Mouse (Mus musculus) kidney, postnatal 0 days (tissue): ENCODE data around the gene Scrt2. TPM values are rescaled to one million over a fixed set of nuclear protein-coding genes. Genes with fewer than 3 reads are reported as not detected.

ENCODE experiments used
- ATAC-seq: fragments of 200-750 bp; cut with Nextera tagmentation; replicated peaks from 2 replicates; pipeline ENCODE4 v1.8.0; 2017; ENCODE audit warnings: low read depth, moderate number of reproducible peaks, moderate TSS enrichment, moderate library complexity; ENCODE audit not compliant: low FRiP score
- DNase-seq: peaks from one replicate; pipeline ENCODE4 v3.0.0-alpha.2; 2016; ENCODE audit warnings: low spot score
- H3K27ac ChIP-seq: fragments of 300-500 bp; sonication (generic); 2 replicates; pipeline ENCODE4 v1.5.1; 2014; ENCODE audit warnings: mild to moderate bottlenecking
- H3K27me3 ChIP-seq: fragments of 300-500 bp; sonication (generic); 2 replicates; pipeline ENCODE4 v1.6.1; 2014; ENCODE audit warnings: low read length, mixed read lengths; ENCODE audit not compliant: insufficient read depth
- H3K36me3 ChIP-seq: fragments of 300-500 bp; sonication (generic); 2 replicates; pipeline ENCODE4 v1.6.1; 2014; ENCODE audit warnings: low read length, mixed read lengths; ENCODE audit not compliant: insufficient read depth
- H3K4me1 ChIP-seq: fragments of 300-500 bp; sonication (generic); replicated peaks from 2 replicates; pipeline ENCODE4 v1.6.1; 2014; ENCODE audit warnings: antibody characterized with exemption, low read length, mixed read lengths; ENCODE audit not compliant: insufficient read depth
- H3K4me2 ChIP-seq: fragments of 300-500 bp; sonication (generic); 2 replicates; pipeline ENCODE4 v1.6.1; 2014; ENCODE audit warnings: mild to moderate bottlenecking, low read length, moderate library complexity, mixed read lengths
- H3K4me3 ChIP-seq: fragments of 300-500 bp; sonication (generic); replicated peaks from 2 replicates; pipeline ENCODE4 v1.5.1; 2014; ENCODE audit warnings: low read depth, low read length
- H3K9ac ChIP-seq: fragments of 300-500 bp; sonication (generic); 2 replicates; pipeline ENCODE4 v1.6.1; 2014; ENCODE audit warnings: low read depth, low read length
- H3K9me3 ChIP-seq: fragments of 300-500 bp; sonication (generic); replicated peaks from 2 replicates; pipeline ENCODE4 v1.6.1; 2016; ENCODE audit warnings: low read length, inconsistent platforms, mixed read lengths
- CTCF ChIP-seq: IDR thresholded peaks from 2 replicates; pipeline ENCODE4 v1.5.1; 2016; ENCODE audit warnings: antibody characterized with exemption, low read depth, mild to moderate bottlenecking, moderate library complexity
- WGBS: fragments of 180-500 bp; shearing (Covaris S2); extraction: QIAGEN DNeasy Blood & Tissue Kit; methylation state at CpG from one replicate; pipeline ENCODE4 v1.1.7; 2014; 5-methylcytosine and 5-hydroxymethylcytosine counted together
- polyA plus RNA-seq: library from polyadenylated mRNA; unstranded; fragments of >200 nt; fragmentation: Nextera tagmentation; extraction: Ambion mirVana; gene quantifications from 2 replicates; pipeline ENCODE4 v1.2.1, GENCODE M21; 2015

The Scrt2 gene
- polyA plus RNA-seq, 1 experiment from 2014 or later, result not detected

- H3K9me3 ChIP-seq, result no peaks in the 10 kb centered on the region
- H3K4me2 ChIP-seq, result peak overlapping the region; percentile 81
- peak overlapping the region; percentile 40 for H3K4me3 ChIP-seq
- no peak overlapping the region for H3K27ac ChIP-seq
- DNase-seq, result no peak
- H3K9ac ChIP-seq, result 0 out of 2 replicates have a peak overlapping the region, but pooled peaks have one; percentile 36
- no peak for TF ChIP-seq CTCF
- ATAC-seq, result no peak
- H3K27me3 ChIP-seq, result peaks cover 18% of the 10 kb centered on the region; the same call in 1 of the 2 replicates
- H3K36me3 ChIP-seq, result no peaks in the 10 kb centered on the region
- peaks cover 25% of the 10 kb centered on the region; the same call in 1 of the 2 replicates for H3K4me1 ChIP-seq
- 22% methylated on average over 9 of the region's 9 CpGs for WGBS
Observed at GRCm38 (mm10) chr2:152144158-152144450, 62.8 kb downstream of the Scrt2 start.

GRCm38 (mm10) chr2:152144501-152144900 lies 63.2 kb downstream of the Scrt2 start:
- Histone ChIP-seq H3K4me1 (peaks cover 25% of the 10 kb centered on the region; the same call in 1 of the 2 replicates), H3K36me3 (no peaks in the 10 kb centered on the region), H3K9ac (no peak overlapping the region), H3K9me3 (no peaks in the 10 kb centered on the region), H3K4me2 (peak overlapping the region; percentile 81), H3K4me3 (peak overlapping the region; percentile 40), H3K27me3 (peaks cover 18% of the 10 kb centered on the region; the same call in 1 of the 2 replicates), H3K27ac (no peak overlapping the region)
- ATAC-seq, result no peak
- no peak for TF ChIP-seq CTCF
- no peak for DNase-seq
- 65% methylated on average over 5 of the region's 5 CpGs for WGBS

Other genes with a start within 250 kb of the Scrt2 start
- 0.05 TPM in 1 of 2 replicates, not detected in the other for gene Rspo4, start 238.6 kb upstream of the Scrt2 start, polyA plus RNA-seq
- 2.2 and 2.7 TPM in 2 replicates for gene Angpt4, start 170.3 kb upstream of the Scrt2 start, polyA plus RNA-seq
- gene Fam110a, start 101.3 kb upstream of the Scrt2 start, polyA plus RNA-seq, result 29.0 and 31.1 TPM in 2 replicates
- gene Slc52a3, start 85.0 kb upstream of the Scrt2 start, polyA plus RNA-seq, result 24.5 and 27.1 TPM in 2 replicates
- 19.7 and 20.3 TPM in 2 replicates for gene Srxn1, start 24.0 kb downstream of the Scrt2 start, polyA plus RNA-seq
- 12.2 and 15.5 TPM in 2 replicates for gene Tcf15, start 62.0 kb downstream of the Scrt2 start, polyA plus RNA-seq
- 77.9 and 83.1 TPM in 2 replicates for gene Csnk2a1, start 145.3 kb downstream of the Scrt2 start, polyA plus RNA-seq
- 30.4 and 31.7 TPM in 2 replicates for gene Tbc1d20, start 212.3 kb downstream of the Scrt2 start, polyA plus RNA-seq